Mouse (Mus musculus) liver, embryonic 14.5 days (tissue): Measurements from ENCODE around the gene Kdm4b.

Experiments used
- CTCF ChIP-seq: IDR thresholded peaks from 2 replicates; pipeline ENCODE4 v1.5.1; 2016; ENCODE audit warnings: antibody characterized with exemption, low read depth, control low read depth
- EP300 ChIP-seq: IDR thresholded peaks from 2 replicates; pipeline ENCODE4 v1.6.1; 2016; ENCODE audit warnings: antibody characterized with exemption, low read depth

DNA sequence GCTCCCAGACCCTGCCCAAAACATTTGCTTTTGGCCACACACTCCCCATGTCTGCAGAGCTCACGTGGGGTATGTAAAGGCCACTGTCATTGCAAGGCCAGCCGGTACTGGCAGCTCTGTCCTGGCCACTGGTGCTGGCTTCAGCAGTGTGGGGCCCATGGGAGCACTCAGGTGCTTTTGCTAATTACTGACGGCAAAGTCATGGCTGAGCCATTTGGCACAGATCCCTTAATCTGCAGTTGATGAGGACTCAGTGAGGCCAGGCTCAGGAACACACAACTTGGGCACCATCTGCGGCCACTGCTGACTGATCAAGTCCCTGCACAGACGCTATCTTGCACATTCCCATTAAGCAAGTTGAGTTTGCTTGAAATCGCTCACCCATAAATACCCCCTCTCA lies 59.0 kb downstream of the Kdm4b start:
- TF ChIP-seq EP300 (no peak), CTCF (no peak)
